Mouse (Mus musculus): ENCODE measurements around the gene B230217C12Rik.

- TF ChIP-seq CTCF (IDR thresholded peaks at IDR 0.05; ENCODE audit: low read depth), result no peak
- no peak for TF ChIP-seq EP300 (optimal IDR thresholded peaks at IDR 0.05)
These were observed 10.1 kb upstream of the B230217C12Rik start for GRCm38 (mm10) chr11:97830501-97830900.

All from stomach, postnatal 0 days (tissue).